Mouse (Mus musculus) heart, adult 2 months (tissue): Measurements from ENCODE around the gene Gm21981.

Experiments used
- CTCF ChIP-seq: fragments of 200-600 bp; IDR thresholded peaks from 2 replicates; pipeline ENCODE4 v1.8.1; 2022; ENCODE audit warnings: antibody characterized with exemption, mild to moderate bottlenecking, moderate library complexity
- POLR2A ChIP-seq: fragments of 200-500 bp; IDR thresholded peaks from 2 replicates; pipeline ENCODE4 v1.6.1; 2011; ENCODE audit warnings: mild to moderate bottlenecking, low read depth, low read length, control low read depth; ENCODE audit not compliant: insufficient read depth

DNA sequence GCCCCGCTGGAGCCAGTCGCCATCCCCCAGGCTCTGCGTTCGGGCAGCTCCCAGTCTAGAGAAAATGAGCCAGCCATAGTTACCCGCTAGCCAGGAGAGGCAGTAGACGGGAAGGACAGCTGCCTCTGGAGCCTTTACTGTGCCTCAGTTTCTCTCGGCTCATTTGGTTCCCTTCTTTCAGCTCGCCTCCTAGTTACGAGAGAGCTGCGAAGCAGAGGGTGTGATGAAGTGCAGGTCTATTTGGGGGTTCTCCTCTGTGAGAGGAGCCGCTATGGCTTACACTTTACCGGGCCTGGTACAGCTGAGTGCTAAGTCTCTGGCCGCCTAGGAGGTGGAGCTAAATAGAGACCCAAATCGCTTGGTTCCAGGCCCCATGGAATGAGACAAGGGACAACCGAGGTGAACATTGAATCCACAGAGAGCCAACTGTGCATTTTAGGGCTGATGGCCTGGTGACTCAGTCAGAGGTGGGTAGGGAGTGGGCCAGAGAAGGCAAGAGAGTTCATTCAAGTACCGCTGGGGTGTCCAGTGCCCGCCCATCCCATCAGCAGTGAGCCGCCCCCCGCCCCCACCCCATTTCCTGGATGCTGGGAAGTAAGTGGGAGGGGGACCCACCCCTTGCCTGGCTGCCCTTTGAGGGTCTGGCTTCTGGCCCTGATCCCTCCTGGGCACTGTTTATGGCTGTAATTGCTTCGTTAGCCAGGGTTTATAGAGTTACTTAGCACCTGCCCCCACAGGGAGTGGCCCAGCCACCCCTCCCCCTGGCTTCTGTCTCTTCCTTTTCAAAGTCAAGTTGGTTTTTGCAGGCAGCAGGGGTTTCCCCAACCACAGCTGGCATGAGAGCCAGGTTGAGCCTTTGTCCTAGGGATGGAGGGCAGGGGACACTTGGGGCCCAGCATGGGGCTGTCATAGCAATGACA lies 44.9 kb upstream of the Gm21981 start:
- TF ChIP-seq CTCF (no peak), POLR2A (no peak)
